Mouse (Mus musculus): ENCODE measurements around the gene Enkd1. TPM values are rescaled to one million over a fixed set of nuclear protein-coding genes. Genes with fewer than 3 reads are reported as not detected.

The Enkd1 gene
- polyA plus RNA-seq (2015; fragmentation: Nextera tagmentation; extraction: Ambion mirVana) = 13.8 and 14.9 TPM in 2 replicates

- under 1% methylated on average over 55 of the region's 55 CpGs for WGBS
- H3K9ac ChIP-seq (ENCODE audit: low read length) = peak within 1 kb of the TSS; percentile 81
- no peaks in the 10 kb centered on the region for H3K36me3 ChIP-seq (ENCODE audit: control insufficient read depth, insufficient read depth, low read length)
- no peaks in the 10 kb centered on the region for H3K9me3 ChIP-seq (replicated peaks; ENCODE audit: control insufficient read depth, low read length)
- H3K27me3 ChIP-seq (ENCODE audit: control insufficient read depth, insufficient read depth, low read length) = no peaks in the 10 kb centered on the region
- peak; percentile 80 for ATAC-seq (ENCODE audit: insufficient read depth, low FRiP score)
- peak within 1 kb of the TSS; percentile 99 for H3K4me2 ChIP-seq (ENCODE audit: low read depth, low read length)
- peaks cover 12% of the 10 kb centered on the region for H3K4me1 ChIP-seq (ENCODE audit: control insufficient read depth, insufficient read depth, low read length)
- H3K27ac ChIP-seq (ENCODE audit: low read length) = no peak within 1 kb of the TSS
- H3K4me3 ChIP-seq (replicated peaks; ENCODE audit: low read length) = peak within 1 kb of the TSS; percentile 85
Observed at GRCm38 (mm10) chr8:105707498-105708403, at the start of gene Enkd1, which contains the start of gene 4933405L10Rik. Gene Enkd1, minus strand, starts transcription at chr8:105708210. Gene 4933405L10Rik, plus strand, starts transcription at chr8:105707655.

GRCm38 (mm10) chr8:105754688-105755087 lies 46.7 kb upstream of the Enkd1 start:
- H3K36me3 ChIP-seq (ENCODE audit: control insufficient read depth, insufficient read depth, low read length) = no peaks in the 10 kb centered on the region
- H3K9me3 ChIP-seq (replicated peaks; ENCODE audit: control insufficient read depth, low read length) = no peaks in the 10 kb centered on the region
- no peak overlapping the region for H3K4me3 ChIP-seq (replicated peaks; ENCODE audit: low read length)
- H3K9ac ChIP-seq (ENCODE audit: low read length) = no peak overlapping the region
- no peak for ATAC-seq (ENCODE audit: insufficient read depth, low FRiP score)
- peaks cover 13% of the 10 kb centered on the region for H3K4me1 ChIP-seq (ENCODE audit: control insufficient read depth, insufficient read depth, low read length)
- H3K4me2 ChIP-seq (ENCODE audit: low read depth, low read length) = no peak overlapping the region
- WGBS = 46% methylated on average over 2 of the region's 2 CpGs
- no peak overlapping the region for H3K27ac ChIP-seq (ENCODE audit: low read length)
- no peaks in the 10 kb centered on the region for H3K27me3 ChIP-seq (ENCODE audit: control insufficient read depth, insufficient read depth, low read length)

GRCm38 (mm10) chr8:105753916-105754315 lies 45.9 kb upstream of the Enkd1 start:
- no peaks in the 10 kb centered on the region for H3K36me3 ChIP-seq (ENCODE audit: control insufficient read depth, insufficient read depth, low read length)
- 56% methylated on average over 2 of the region's 2 CpGs for WGBS
- no peak overlapping the region for H3K4me3 ChIP-seq (replicated peaks; ENCODE audit: low read length)
- ATAC-seq (ENCODE audit: insufficient read depth, low FRiP score) = no peak
- no peaks in the 10 kb centered on the region for H3K9me3 ChIP-seq (replicated peaks; ENCODE audit: control insufficient read depth, low read length)
- H3K27ac ChIP-seq (ENCODE audit: low read length) = no peak overlapping the region
- H3K27me3 ChIP-seq (ENCODE audit: control insufficient read depth, insufficient read depth, low read length) = no peaks in the 10 kb centered on the region
- H3K9ac ChIP-seq (ENCODE audit: low read length) = no peak overlapping the region
- no peak overlapping the region for H3K4me2 ChIP-seq (ENCODE audit: low read depth, low read length)
- H3K4me1 ChIP-seq (ENCODE audit: control insufficient read depth, insufficient read depth, low read length) = peaks cover 13% of the 10 kb centered on the region

- Histone ChIP-seq H3K4me1 (ENCODE audit: control insufficient read depth, insufficient read depth, low read length) (peaks cover 17% of the 10 kb centered on the region), H3K27me3 (ENCODE audit: control insufficient read depth, insufficient read depth, low read length) (no peaks in the 10 kb centered on the region), H3K27ac (ENCODE audit: low read length) (peak overlapping the region; percentile 67), H3K4me2 (ENCODE audit: low read depth, low read length) (peak overlapping the region; percentile 23; the same call in 1 of the 2 replicates), H3K9me3 (replicated peaks; ENCODE audit: control insufficient read depth, low read length) (no peaks in the 10 kb centered on the region), H3K36me3 (ENCODE audit: control insufficient read depth, insufficient read depth, low read length) (no peaks in the 10 kb centered on the region), H3K4me3 (replicated peaks; ENCODE audit: low read length) (0 out of 2 replicates have a peak overlapping the region, but pooled peaks have one; percentile 4), H3K9ac (ENCODE audit: low read length) (no peak overlapping the region)
- 16% methylated on average over 11 of the region's 11 CpGs for WGBS
- ATAC-seq (ENCODE audit: insufficient read depth, low FRiP score) = peak; percentile 53; the same call in 1 of the 2 replicates
Observed at GRCm38 (mm10) chr8:105750606-105751005, 42.6 kb upstream of the Enkd1 start.

- 80% methylated on average over 4 of the region's 4 CpGs for WGBS
- no peak for ATAC-seq (ENCODE audit: insufficient read depth, low FRiP score)
- Histone ChIP-seq H3K4me2 (ENCODE audit: low read depth, low read length) (no peak overlapping the region), H3K9ac (ENCODE audit: low read length) (no peak overlapping the region), H3K36me3 (ENCODE audit: control insufficient read depth, insufficient read depth, low read length) (no peaks in the 10 kb centered on the region), H3K4me3 (replicated peaks; ENCODE audit: low read length) (no peak overlapping the region), H3K9me3 (replicated peaks; ENCODE audit: control insufficient read depth, low read length) (no peaks in the 10 kb centered on the region), H3K27ac (ENCODE audit: low read length) (no peak overlapping the region), H3K27me3 (ENCODE audit: control insufficient read depth, insufficient read depth, low read length) (no peaks in the 10 kb centered on the region), H3K4me1 (ENCODE audit: control insufficient read depth, insufficient read depth, low read length) (peaks cover 6% of the 10 kb centered on the region; the same call in 1 of the 2 replicates)
Observed at GRCm38 (mm10) chr8:105743301-105743700, 35.3 kb upstream of the Enkd1 start.

GRCm38 (mm10) chr8:105739216-105739615 lies 31.2 kb upstream of the Enkd1 start:
- Histone ChIP-seq H3K27me3 (ENCODE audit: control insufficient read depth, insufficient read depth, low read length) (no peaks in the 10 kb centered on the region), H3K9me3 (replicated peaks; ENCODE audit: control insufficient read depth, low read length) (no peaks in the 10 kb centered on the region), H3K9ac (ENCODE audit: low read length) (no peak overlapping the region), H3K4me1 (ENCODE audit: control insufficient read depth, insufficient read depth, low read length) (no peaks in the 10 kb centered on the region), H3K4me3 (replicated peaks; ENCODE audit: low read length) (no peak overlapping the region), H3K27ac (ENCODE audit: low read length) (no peak overlapping the region), H3K4me2 (ENCODE audit: low read depth, low read length) (no peak overlapping the region), H3K36me3 (ENCODE audit: control insufficient read depth, insufficient read depth, low read length) (no peaks in the 10 kb centered on the region)
- 84% methylated on average over 5 of the region's 5 CpGs for WGBS
- no peak for ATAC-seq (ENCODE audit: insufficient read depth, low FRiP score)

- no peaks in the 10 kb centered on the region for H3K4me1 ChIP-seq (ENCODE audit: control insufficient read depth, insufficient read depth, low read length)
- H3K9me3 ChIP-seq (replicated peaks; ENCODE audit: control insufficient read depth, low read length) = no peaks in the 10 kb centered on the region
- ATAC-seq (ENCODE audit: insufficient read depth, low FRiP score) = no peak
- no peaks in the 10 kb centered on the region for H3K36me3 ChIP-seq (ENCODE audit: control insufficient read depth, insufficient read depth, low read length)
- no peak overlapping the region for H3K4me3 ChIP-seq (replicated peaks; ENCODE audit: low read length)
- no peaks in the 10 kb centered on the region for H3K27me3 ChIP-seq (ENCODE audit: control insufficient read depth, insufficient read depth, low read length)
- H3K9ac ChIP-seq (ENCODE audit: low read length) = no peak overlapping the region
- no peak overlapping the region for H3K4me2 ChIP-seq (ENCODE audit: low read depth, low read length)
- no peak overlapping the region for H3K27ac ChIP-seq (ENCODE audit: low read length)
- 88% methylated on average over 5 of the region's 5 CpGs for WGBS
Observed at GRCm38 (mm10) chr8:105732186-105732585, 24.2 kb upstream of the Enkd1 start.

- Histone ChIP-seq H3K4me1 (ENCODE audit: control insufficient read depth, insufficient read depth, low read length) (no peaks in the 10 kb centered on the region), H3K27ac (ENCODE audit: low read length) (peak overlapping the region; percentile 60), H3K4me2 (ENCODE audit: low read depth, low read length) (no peak overlapping the region), H3K36me3 (ENCODE audit: control insufficient read depth, insufficient read depth, low read length) (no peaks in the 10 kb centered on the region), H3K9me3 (replicated peaks; ENCODE audit: control insufficient read depth, low read length) (no peaks in the 10 kb centered on the region), H3K27me3 (ENCODE audit: control insufficient read depth, insufficient read depth, low read length) (no peaks in the 10 kb centered on the region), H3K4me3 (replicated peaks; ENCODE audit: low read length) (no peak overlapping the region), H3K9ac (ENCODE audit: low read length) (no peak overlapping the region)
- peak; percentile 64 for ATAC-seq (ENCODE audit: insufficient read depth, low FRiP score)
- WGBS = 72% methylated on average over 18 of the region's 18 CpGs
Observed at GRCm38 (mm10) chr8:105727397-105728124, 19.6 kb upstream of the Enkd1 start.

GRCm38 (mm10) chr8:105725726-105726125 lies 17.7 kb upstream of the Enkd1 start:
- 79% methylated on average over 5 of the region's 5 CpGs for WGBS
- no peak for ATAC-seq (ENCODE audit: insufficient read depth, low FRiP score)
- Histone ChIP-seq H3K27ac (ENCODE audit: low read length) (no peak overlapping the region), H3K4me2 (ENCODE audit: low read depth, low read length) (no peak overlapping the region), H3K27me3 (ENCODE audit: control insufficient read depth, insufficient read depth, low read length) (no peaks in the 10 kb centered on the region), H3K9me3 (replicated peaks; ENCODE audit: control insufficient read depth, low read length) (no peaks in the 10 kb centered on the region), H3K9ac (ENCODE audit: low read length) (no peak overlapping the region), H3K4me1 (ENCODE audit: control insufficient read depth, insufficient read depth, low read length) (no peaks in the 10 kb centered on the region), H3K36me3 (ENCODE audit: control insufficient read depth, insufficient read depth, low read length) (no peaks in the 10 kb centered on the region), H3K4me3 (replicated peaks; ENCODE audit: low read length) (no peak overlapping the region)
